Mouse (Mus musculus): ENCODE results near the gene Rab25. TPM values are rescaled to one million over a fixed set of nuclear protein-coding genes. Genes with fewer than 3 reads are reported as not detected.

The Rab25 gene
- total RNA-seq, 2 experiments from 2014 or later: not detected

DNA sequence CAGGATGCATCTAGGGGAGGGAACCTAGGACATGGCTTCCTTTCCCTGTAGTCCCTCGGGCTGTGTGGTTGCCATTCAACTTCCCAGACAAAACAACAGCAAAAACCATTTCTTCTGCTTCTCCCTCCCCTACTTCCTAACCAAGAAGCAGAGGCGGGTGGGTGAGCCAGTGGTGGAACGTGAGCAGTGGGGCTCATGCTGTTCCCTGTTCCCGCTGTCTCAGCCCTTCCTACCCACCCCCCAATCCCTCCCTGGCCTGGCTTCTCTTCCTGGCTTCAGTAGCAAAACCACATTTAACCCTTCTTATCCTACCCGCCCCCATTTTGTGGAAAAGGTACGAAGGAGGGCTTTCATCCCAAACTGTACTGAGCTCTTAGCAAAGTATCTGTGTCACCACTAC lies 43.0 kb downstream of the Rab25 start:
- DNase-seq (ENCODE audit: low spot score in 2 of 2): no peak

DNA sequence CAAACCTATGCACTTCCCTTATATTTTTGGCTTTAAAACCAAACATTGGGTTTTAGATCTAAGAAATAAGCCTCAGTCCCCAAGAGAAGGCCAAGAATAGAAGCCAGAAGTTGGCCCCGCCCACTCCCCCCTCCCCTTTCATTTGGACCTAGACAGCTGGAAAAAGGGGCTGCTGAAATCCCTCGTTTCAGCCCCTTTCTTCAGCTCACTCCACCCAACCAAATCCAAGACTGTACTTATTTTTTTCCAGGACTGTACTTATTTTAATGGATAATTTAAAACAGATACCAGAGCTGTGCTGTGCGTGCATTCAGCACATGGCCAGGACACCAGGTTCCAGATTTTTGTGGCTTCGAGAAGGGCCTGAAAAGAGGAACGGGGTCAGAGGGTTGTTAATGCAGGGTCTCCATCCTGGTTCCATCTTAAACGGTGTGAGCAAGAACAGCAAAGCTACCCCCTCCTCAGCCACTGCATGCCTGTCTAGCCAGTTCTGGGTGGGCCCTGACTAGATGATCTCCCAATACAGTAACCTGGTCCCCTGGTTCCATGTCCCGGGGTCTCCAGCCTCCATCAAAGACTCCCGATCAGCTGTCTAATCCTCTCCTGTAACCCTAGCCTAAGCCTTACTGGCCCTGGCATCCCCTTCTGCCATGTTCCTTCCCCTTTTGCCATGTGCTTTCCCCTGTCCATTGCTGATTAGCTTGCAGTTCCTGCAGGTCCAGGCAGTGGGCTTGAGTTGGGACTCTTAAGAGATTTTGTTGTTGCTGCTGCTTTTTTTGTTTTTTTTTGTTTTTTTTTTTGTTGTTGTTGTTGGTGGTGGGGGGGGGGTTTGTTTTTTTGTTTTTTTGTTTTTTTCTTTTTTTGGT lies 44.0 kb downstream of the Rab25 start:
- DNase-seq (ENCODE audit: low spot score in 2 of 2): no peak

DNA sequence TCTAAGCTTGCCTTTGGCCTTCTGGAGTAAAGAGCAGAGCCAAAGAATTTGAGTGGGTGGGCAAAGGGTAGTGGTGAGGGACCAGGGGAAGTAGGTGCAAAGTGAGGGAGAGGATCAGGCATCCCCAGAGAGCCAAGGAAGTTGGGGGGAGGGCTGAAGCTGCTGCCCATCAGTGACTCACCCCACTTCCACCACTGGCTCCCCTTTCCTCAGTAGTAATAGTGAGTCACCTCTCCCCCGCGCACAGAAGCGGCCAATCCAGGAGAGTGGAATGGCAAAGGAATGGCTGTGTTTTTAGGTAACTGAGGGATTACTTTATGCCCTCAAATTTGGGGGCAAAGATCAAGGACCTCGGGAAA lies 44.6 kb downstream of the Rab25 start:
- no peak for DNase-seq (ENCODE audit: low spot score in 2 of 2)

- DNase-seq (ENCODE audit: low spot score in 2 of 2): peak; percentile 86 to 91
Observed at GRCm38 (mm10) chr3:88502641-88503504, 45.2 kb downstream of the Rab25 start.

GRCm38 (mm10) chr3:88502031-88502571 lies 46.0 kb downstream of the Rab25 start:
- DNase-seq (ENCODE audit: low spot score in 2 of 2): peak in 1 of 2 experiments; percentile 35

DNA sequence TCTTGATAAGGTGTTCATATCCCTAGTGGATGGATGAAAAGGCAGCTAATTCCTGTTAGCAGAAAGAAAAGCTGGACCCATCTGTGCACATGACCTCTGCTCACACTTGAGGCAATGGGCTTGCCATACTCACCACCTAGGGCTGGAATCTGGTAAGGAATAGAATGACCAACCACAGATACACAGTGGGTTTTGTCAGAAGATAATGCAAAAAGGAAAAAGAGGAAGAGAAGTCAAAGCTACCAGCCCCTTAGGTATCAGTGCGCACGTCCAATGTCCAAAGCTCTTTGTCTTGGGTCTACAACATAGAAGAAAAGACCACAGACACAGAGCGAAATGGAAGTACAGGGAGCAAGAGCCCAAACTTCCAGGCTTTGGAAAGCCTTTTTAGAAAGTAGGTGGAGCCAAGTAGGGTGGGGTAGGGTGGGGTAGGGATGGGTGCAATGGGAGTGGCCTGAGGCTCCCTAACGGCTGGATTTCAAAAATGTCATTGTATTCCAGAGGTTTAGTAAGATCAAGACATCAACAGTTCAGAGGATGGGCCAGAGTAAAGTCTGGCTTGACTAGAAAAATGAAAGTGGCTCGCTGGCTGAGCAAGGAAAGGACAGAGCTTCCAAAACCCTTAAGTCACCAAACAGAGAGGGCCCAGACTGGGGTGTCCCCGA lies 46.6 kb downstream of the Rab25 start:
- no peak for DNase-seq (ENCODE audit: low spot score in 2 of 2)

DNA sequence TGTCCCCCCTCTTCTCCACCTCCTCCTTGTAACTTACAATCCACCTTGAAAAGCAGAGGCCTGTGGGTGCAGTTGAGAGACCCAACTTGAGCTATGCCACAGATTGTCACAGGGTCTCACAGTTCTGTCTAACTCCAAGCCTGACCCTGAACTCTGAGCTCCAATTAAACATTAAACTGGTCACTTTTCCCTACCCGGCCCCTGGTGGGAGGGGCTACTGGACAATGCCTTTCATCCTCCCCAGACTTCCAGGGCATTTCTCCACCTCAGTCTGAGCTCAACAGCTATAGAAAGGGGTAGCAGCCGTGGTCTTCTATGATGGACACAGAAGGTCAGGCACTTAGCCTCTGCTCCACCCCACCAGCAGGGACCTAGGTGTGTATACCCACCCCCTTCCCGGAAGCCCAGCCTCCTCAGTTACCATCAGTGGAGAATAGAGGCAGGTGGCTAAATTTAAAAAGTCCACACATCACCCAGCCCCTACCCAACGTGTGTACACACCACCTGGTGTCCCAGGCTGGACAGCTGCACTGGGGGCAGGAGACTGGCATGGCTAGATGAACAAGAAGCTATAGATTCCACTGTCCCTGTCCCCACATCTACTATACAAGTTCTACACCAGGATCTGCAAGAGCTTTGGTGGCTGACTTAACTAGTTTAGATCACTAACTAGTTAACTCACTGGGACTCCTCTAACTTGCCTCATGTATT lies 47.3 kb downstream of the Rab25 start:
- DNase-seq (ENCODE audit: low spot score in 2 of 2): no peak

GRCm38 (mm10) chr3:88500087-88500486 lies 48.0 kb downstream of the Rab25 start:
- no peak for DNase-seq (ENCODE audit: low spot score in 2 of 2)

- no peak for DNase-seq (ENCODE audit: low spot score in 2 of 2)
Observed at GRCm38 (mm10) chr3:88499580-88499979, 48.5 kb downstream of the Rab25 start.

DNA sequence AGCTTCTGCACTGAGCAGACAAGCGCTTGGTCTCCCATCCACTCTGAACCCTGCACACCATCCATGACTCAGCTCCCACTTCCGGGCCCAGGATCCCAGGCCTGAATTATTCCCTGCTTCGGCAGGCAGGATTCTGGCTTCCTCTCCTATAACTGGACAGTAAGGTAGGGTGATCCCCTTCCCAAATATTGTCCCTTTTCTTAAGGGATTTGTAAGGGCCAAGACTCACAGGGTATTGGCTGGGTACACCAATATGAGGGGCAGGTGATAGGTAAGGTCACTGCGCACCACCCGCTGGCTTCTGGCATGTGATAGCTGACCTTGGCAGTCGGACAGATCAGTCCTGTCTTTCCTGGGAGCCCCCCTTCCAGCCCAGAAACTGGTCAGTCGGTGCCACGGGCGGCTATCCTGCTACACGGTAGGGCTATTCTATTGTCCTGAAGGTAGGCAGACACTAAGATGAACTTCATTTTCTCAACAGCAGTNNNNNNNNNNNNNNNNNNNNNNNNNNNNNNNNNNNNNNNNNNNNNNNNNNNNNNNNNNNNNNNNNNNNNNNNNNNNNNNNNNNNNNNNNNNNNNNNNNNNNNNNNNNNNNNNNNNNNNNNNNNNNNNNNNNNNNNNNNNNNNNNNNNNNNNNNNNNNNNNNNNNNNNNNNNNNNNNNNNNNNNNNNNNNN lies 52.2 kb downstream of the Rab25 start:
- no peak for DNase-seq (ENCODE audit: low spot score in 2 of 2)

DNA sequence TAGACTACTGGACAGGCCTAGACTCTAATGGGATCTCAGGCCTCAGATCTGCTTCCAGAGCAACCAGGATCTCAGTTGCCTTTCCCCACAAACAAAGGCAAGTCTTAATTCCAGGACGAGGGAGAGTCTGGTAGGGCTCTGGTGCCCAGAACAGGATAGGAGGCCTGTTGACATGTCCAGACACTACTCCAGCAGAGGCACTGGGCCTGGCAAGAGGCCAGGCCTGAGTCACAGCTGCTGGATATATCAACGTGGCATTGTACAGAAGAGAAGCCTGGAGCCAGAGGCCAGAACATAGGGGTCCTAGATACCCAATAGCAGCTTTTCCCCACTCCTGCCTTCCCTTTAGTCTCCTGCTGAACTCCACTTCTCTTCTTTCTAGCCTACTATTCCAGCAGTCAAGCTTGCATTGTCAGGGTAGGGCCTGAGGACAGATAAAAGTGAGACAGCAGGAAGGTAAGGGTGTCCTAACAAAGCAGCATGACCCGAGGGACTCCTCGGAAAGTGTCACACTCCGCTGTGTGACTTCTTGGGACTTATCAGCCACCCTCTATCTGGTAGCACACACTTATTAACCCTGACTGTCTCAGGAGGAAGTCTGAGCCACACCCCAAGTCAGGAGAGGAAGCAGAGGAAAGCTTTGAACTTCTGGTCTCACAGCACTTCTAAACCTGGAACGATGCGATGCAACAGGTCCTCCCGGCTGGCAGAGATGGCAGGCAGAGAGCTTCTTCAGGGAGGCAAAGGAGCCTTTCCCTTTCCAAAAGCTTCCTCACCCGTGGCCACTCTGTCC lies 53.1 kb downstream of the Rab25 start:
- peak in 1 of 2 experiments; percentile 55 for DNase-seq (ENCODE audit: low spot score in 2 of 2)

- DNase-seq (ENCODE audit: low spot score in 2 of 2): no peak
Observed at GRCm38 (mm10) chr3:88493706-88494582, 54.2 kb downstream of the Rab25 start.

Small RNAs within 50 kb of the gene (microRNA-seq; reads per million reads assigned to microRNA genes)
- 0 reads per million in 2 experiments for gene Mir1905

Other genes with a start within 250 kb of the Rab25 start
- 10 to 100 TPM; 62.1 to 73.0 TPM for gene Glmp, start 223.3 kb downstream of the Rab25 start, total RNA-seq (2021)
- gene Tmem79, start 212.2 kb downstream of the Rab25 start, total RNA-seq (2021): under 1 TPM; 0.71 to 0.87 TPM
- gene Smg5, start 212.0 kb downstream of the Rab25 start, total RNA-seq (2021): 10 to 100 TPM; 71.6 to 72.7 TPM
- 1 to 10 TPM; 6.8 to 8.4 TPM for gene Paqr6, start 183.7 kb downstream of the Rab25 start, total RNA-seq (2021)
- gene Bglap3, start 175.6 kb downstream of the Rab25 start, total RNA-seq (2021): under 1 TPM; 0.55 to 0.83 TPM
- gene Bglap2, start 169.6 kb downstream of the Rab25 start, total RNA-seq (2021): not detected
- 1 to 10 TPM in 1 of 2 experiments, not detected in 1; 2.7 TPM for gene Bglap, start 163.8 kb downstream of the Rab25 start, total RNA-seq (2021)
- gene Pmf1, start 138.0 kb downstream of the Rab25 start, total RNA-seq (2021): 10 to 100 TPM; 10.9 to 11.6 TPM
- gene Slc25a44, start 123.2 kb downstream of the Rab25 start, total RNA-seq (2021): 10 to 100 TPM; 54.1 to 58.1 TPM
- gene Sema4a, start 87.1 kb downstream of the Rab25 start, total RNA-seq (2021): 10 to 100 TPM; 39.6 to 42.8 TPM
- 10 to 100 TPM; 46.2 to 50.5 TPM for gene Lmna, start 38.3 kb downstream of the Rab25 start, total RNA-seq (2021)
- 10 to 100 TPM; 17.0 to 18.5 TPM for gene Mex3a, start 15.9 kb downstream of the Rab25 start, total RNA-seq (2021)
- gene Lamtor2, start 4.8 kb upstream of the Rab25 start, total RNA-seq (2021): 100 to 1,000 TPM; 117 to 126 TPM
- gene Ubqln4, start 5.5 kb upstream of the Rab25 start, total RNA-seq (2021): 10 to 100 TPM; 79.9 to 81.8 TPM
- gene Ssr2, start 27.6 kb upstream of the Rab25 start, total RNA-seq (2021): 100 to 1,000 TPM; 123 to 129 TPM
- 100 to 1,000 TPM; 212 to 255 TPM for gene Arhgef2, start 57.7 kb upstream of the Rab25 start, total RNA-seq (2021)
- gene Rxfp4, start 104.8 kb upstream of the Rab25 start, total RNA-seq (2021): not detected
- 10 to 100 TPM; 54.2 to 56.1 TPM for gene Khdc4, start 137.5 kb upstream of the Rab25 start, total RNA-seq (2021)
- 10 to 100 TPM; 48.8 to 55.2 TPM for gene Rit1, start 168.5 kb upstream of the Rab25 start, total RNA-seq (2021)
- gene Syt11, start 226.9 kb upstream of the Rab25 start, total RNA-seq (2021): 100 to 1,000 TPM; 430 to 447 TPM

Data from layer of hippocampus, postnatal 10 days (tissue).